Mouse (Mus musculus): ENCODE results near the gene Mrgprx2. TPM values are rescaled to one million over a fixed set of nuclear protein-coding genes. Genes with fewer than 3 reads are reported as not detected.
"Not testable (repeated sequence)": the region's sequence is repeated elsewhere in the genome, so short reads cannot be mapped to it uniquely, and the experiment has no call there.

The Mrgprx2 gene
- total RNA-seq (2018; cell fraction: chromatin; rRNA removed) = not detected
- not detected for total RNA-seq (2018; cell fraction: cytosol; rRNA removed)
- total RNA-seq (2018; cell fraction: nucleus; rRNA removed) = not detected
- not detected in 3 replicates for polyA plus RNA-seq (2018)

- H3K79me2 ChIP-seq (ENCODE audit: inconsistent target) = no peaks in the 10 kb centered on the region
- no peak within 1 kb of the TSS for H3K4me3 ChIP-seq (ENCODE audit: inconsistent target)
- no peaks in the 10 kb centered on the region for H3K36me3 ChIP-seq (ENCODE audit: inconsistent target)
- H3K27ac ChIP-seq = no peak within 1 kb of the TSS
Observed at GRCm38 (mm10) chr7:48499221-48499620, at the start of gene Mrgprx2. TSS of gene Mrgprx2 (minus strand) at chr7:48499321.

DNA sequence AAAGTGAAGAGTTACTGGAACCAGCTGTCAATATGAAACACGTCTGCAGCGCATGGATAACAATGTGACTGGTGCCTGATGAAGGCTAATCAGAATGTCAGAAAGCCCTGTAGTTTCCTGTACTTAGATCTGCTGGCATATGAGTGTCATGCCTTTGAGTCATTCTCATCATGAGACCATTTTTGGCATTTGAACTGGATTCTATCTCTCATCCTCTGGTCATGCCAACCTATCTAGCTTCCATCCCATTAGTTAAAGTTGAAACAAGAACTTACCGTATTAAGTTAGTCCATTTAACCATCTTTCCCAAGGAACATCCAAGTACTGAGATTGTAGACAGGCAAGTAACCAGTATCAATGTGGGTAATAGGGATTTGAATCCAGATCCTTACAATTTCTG, 42.9 kb downstream of the Mrgprx2 start, which contains the start of gene Mrgprb1:
Gene Mrgprb1, minus strand, starts transcription at position 101 of the 400 bp plus-strand sequence.
- Histone ChIP-seq H3K4me3 (ENCODE audit: inconsistent target) (no peak within 1 kb of the TSS), H3K36me3 (ENCODE audit: inconsistent target) (no peaks in the 10 kb centered on the region), H3K27ac (no peak within 1 kb of the TSS), H3K79me2 (ENCODE audit: inconsistent target) (no peaks in the 10 kb centered on the region)
- 98% methylated on average over 3 of the region's 3 CpGs for WGBS (ENCODE audit: missing documents)

DNA sequence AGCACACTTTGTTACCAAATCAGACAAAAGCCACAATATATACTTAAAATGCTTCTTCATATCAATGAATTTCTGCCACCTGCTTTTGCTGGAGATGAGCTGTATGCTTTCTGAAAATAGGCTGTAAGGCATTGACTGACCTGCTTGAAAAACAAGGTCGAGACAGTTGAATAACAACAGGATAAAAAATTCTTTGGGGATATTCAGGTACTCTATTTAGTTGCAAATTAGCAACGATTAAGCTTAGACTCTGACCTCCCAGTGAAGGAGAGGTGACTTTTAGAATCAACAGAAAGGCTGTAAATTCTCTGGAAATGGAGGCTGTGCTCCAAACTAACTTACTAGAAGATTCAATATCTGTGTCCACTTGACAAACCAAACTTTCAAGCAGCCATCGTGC, 62.5 kb downstream of the Mrgprx2 start:
- Histone ChIP-seq H3K36me3 (ENCODE audit: inconsistent target) (no peaks in the 10 kb centered on the region), H3K4me3 (ENCODE audit: inconsistent target) (no peak overlapping the region), H3K79me2 (ENCODE audit: inconsistent target) (no peaks in the 10 kb centered on the region), H3K27ac (no peak overlapping the region)
- WGBS (ENCODE audit: missing documents) = 58% methylated on average over 2 of the region's 3 CpGs

GRCm38 (mm10) chr7:48435936-48436335, 63.2 kb downstream of the Mrgprx2 start:
- not testable (repeated sequence) for H3K79me2 ChIP-seq (ENCODE audit: inconsistent target); H3K4me3 ChIP-seq (ENCODE audit: inconsistent target); H3K27ac ChIP-seq; H3K36me3 ChIP-seq (ENCODE audit: inconsistent target)
- WGBS (ENCODE audit: missing documents) = 80% methylated on average over 3 of the region's 3 CpGs

Other genes with a start within 250 kb of the Mrgprx2 start
- gene Mrgprb8, start 110.8 kb downstream of the Mrgprx2 start, polyA plus RNA-seq (2018) = not detected in 3 replicates
- gene Mrgprb1, start 43.0 kb downstream of the Mrgprx2 start, polyA plus RNA-seq (2018) = not detected in 3 replicates
- gene Mrgprb2, start 58.8 kb upstream of the Mrgprx2 start, polyA plus RNA-seq (2018) = not detected in 3 replicates
- not detected in 3 replicates for gene Mrgprb3, start 144.5 kb upstream of the Mrgprx2 start, polyA plus RNA-seq (2018)

All from macrophage (primary cell).